Mouse (Mus musculus): Measurements from ENCODE around the gene Gpr152. TPM values are rescaled to one million over a fixed set of nuclear protein-coding genes. Genes with fewer than 3 reads are reported as not detected.

Gene Gpr152
- polyA plus RNA-seq, 1 experiment from 2014 or later: not detected

GRCm38 (mm10) chr19:4159049-4159448, 19.5 kb downstream of the Gpr152 start:
- no peak for ATAC-seq (ENCODE audit: low FRiP score)
- 99% methylated on average over 8 of the region's 8 CpGs for WGBS
- peaks cover 60% of the 10 kb centered on the region for H3K36me3 ChIP-seq (replicated peaks; ENCODE audit: control insufficient read depth, insufficient read depth)

GRCm38 (mm10) chr19:4162646-4163542, 23.3 kb downstream of the Gpr152 start, which contains the start of gene Rps6kb2:
TSS of gene Rps6kb2 (minus strand) at chr19:4163354.
- H3K27ac ChIP-seq: peak within 1 kb of the TSS; percentile 88
- peaks cover 34% of the 10 kb centered on the region for H3K36me3 ChIP-seq (replicated peaks; ENCODE audit: control insufficient read depth, insufficient read depth)
- peak within 1 kb of the TSS; percentile 74 for H3K9ac ChIP-seq
- no peaks in the 10 kb centered on the region for H3K27me3 ChIP-seq (ENCODE audit: control insufficient read depth, insufficient read depth, low read length)
- no peaks in the 10 kb centered on the region for H3K9me3 ChIP-seq (ENCODE audit: control insufficient read depth, low read length)
- peaks cover 9% of the 10 kb centered on the region; the same call in 1 of the 2 replicates for H3K4me1 ChIP-seq (replicated peaks; ENCODE audit: control insufficient read depth, insufficient read depth, low read length)
- peak within 1 kb of the TSS; percentile 91 for H3K4me2 ChIP-seq (replicated peaks)
- WGBS: 6% methylated on average over 42 of the region's 42 CpGs
- ATAC-seq (ENCODE audit: low FRiP score) (peak; percentile 87), DNase-seq (ENCODE audit: low spot score) (peak; percentile 99)
- H3K4me3 ChIP-seq (replicated peaks; ENCODE audit: low read length): peak within 1 kb of the TSS; percentile 57

More at GRCm38 (mm10) chr19:4159049-4159448, 19.5 kb downstream of the Gpr152 start:
- no peak overlapping the region for H3K4me3 ChIP-seq (replicated peaks; ENCODE audit: low read length)
- no peaks in the 10 kb centered on the region for H3K9me3 ChIP-seq (ENCODE audit: control insufficient read depth, low read length)
- no peaks in the 10 kb centered on the region for H3K27me3 ChIP-seq (ENCODE audit: control insufficient read depth, insufficient read depth, low read length)
- no peak overlapping the region for H3K27ac ChIP-seq
- DNase-seq (ENCODE audit: low spot score): no peak
- peaks cover 9% of the 10 kb centered on the region; the same call in 1 of the 2 replicates for H3K4me1 ChIP-seq (replicated peaks; ENCODE audit: control insufficient read depth, insufficient read depth, low read length)
- no peak overlapping the region for H3K4me2 ChIP-seq (replicated peaks)
- H3K9ac ChIP-seq: 0 out of 2 replicates have a peak overlapping the region, but pooled peaks have one; percentile 3

GRCm38 (mm10) chr19:4163543-4163887, 23.9 kb downstream of the Gpr152 start:
- ATAC-seq (ENCODE audit: low FRiP score) (no peak), DNase-seq (ENCODE audit: low spot score) (no peak)
- H3K4me2 ChIP-seq (replicated peaks): peak overlapping the region; percentile 91
- no peaks in the 10 kb centered on the region for H3K9me3 ChIP-seq (ENCODE audit: control insufficient read depth, low read length)
- 30% methylated on average over 4 of the region's 4 CpGs for WGBS
- peak overlapping the region; percentile 74 for H3K9ac ChIP-seq
- H3K36me3 ChIP-seq (replicated peaks; ENCODE audit: control insufficient read depth, insufficient read depth): peaks cover 28% of the 10 kb centered on the region
- H3K4me1 ChIP-seq (replicated peaks; ENCODE audit: control insufficient read depth, insufficient read depth, low read length): peaks cover 9% of the 10 kb centered on the region; the same call in 1 of the 2 replicates
- H3K27ac ChIP-seq: peak overlapping the region; percentile 88
- peak overlapping the region; percentile 57 for H3K4me3 ChIP-seq (replicated peaks; ENCODE audit: low read length)
- H3K27me3 ChIP-seq (ENCODE audit: control insufficient read depth, insufficient read depth, low read length): no peaks in the 10 kb centered on the region

GRCm38 (mm10) chr19:4164100-4164499, 24.5 kb downstream of the Gpr152 start:
- ATAC-seq (ENCODE audit: low FRiP score) (no peak), DNase-seq (ENCODE audit: low spot score) (no peak)
- Histone ChIP-seq H3K36me3 (replicated peaks; ENCODE audit: control insufficient read depth, insufficient read depth) (peaks cover 22% of the 10 kb centered on the region), H3K9ac (peak overlapping the region; percentile 74; the same call in 1 of the 2 replicates), H3K4me2 (replicated peaks) (peak overlapping the region; percentile 91; the same call in 1 of the 2 replicates), H3K4me1 (replicated peaks; ENCODE audit: control insufficient read depth, insufficient read depth, low read length) (peaks cover 9% of the 10 kb centered on the region; the same call in 1 of the 2 replicates), H3K27me3 (ENCODE audit: control insufficient read depth, insufficient read depth, low read length) (no peaks in the 10 kb centered on the region), H3K4me3 (replicated peaks; ENCODE audit: low read length) (no peak overlapping the region), H3K9me3 (ENCODE audit: control insufficient read depth, low read length) (no peaks in the 10 kb centered on the region), H3K27ac (no peak overlapping the region)
- 89% methylated on average over 3 of the region's 3 CpGs for WGBS

GRCm38 (mm10) chr19:4164721-4165120, 25.1 kb downstream of the Gpr152 start:
- ATAC-seq (ENCODE audit: low FRiP score) (no peak), DNase-seq (ENCODE audit: low spot score) (no peak)
- no peak overlapping the region for H3K9ac ChIP-seq
- WGBS: 81% methylated on average over 2 of the region's 2 CpGs
- H3K4me3 ChIP-seq (replicated peaks; ENCODE audit: low read length): no peak overlapping the region
- H3K9me3 ChIP-seq (ENCODE audit: control insufficient read depth, low read length): no peaks in the 10 kb centered on the region
- H3K36me3 ChIP-seq (replicated peaks; ENCODE audit: control insufficient read depth, insufficient read depth): peaks cover 16% of the 10 kb centered on the region
- no peak overlapping the region for H3K4me2 ChIP-seq (replicated peaks)
- H3K4me1 ChIP-seq (replicated peaks; ENCODE audit: control insufficient read depth, insufficient read depth, low read length): peaks cover 9% of the 10 kb centered on the region; the same call in 1 of the 2 replicates
- H3K27me3 ChIP-seq (ENCODE audit: control insufficient read depth, insufficient read depth, low read length): no peaks in the 10 kb centered on the region
- no peak overlapping the region for H3K27ac ChIP-seq

GRCm38 (mm10) chr19:4166678-4167476, 27.3 kb downstream of the Gpr152 start:
- WGBS: 69% methylated on average over 9 of the region's 9 CpGs
- Histone ChIP-seq H3K4me2 (replicated peaks) (no peak overlapping the region), H3K4me1 (replicated peaks; ENCODE audit: control insufficient read depth, insufficient read depth, low read length) (peaks cover 15% of the 10 kb centered on the region), H3K27ac (no peak overlapping the region), H3K36me3 (replicated peaks; ENCODE audit: control insufficient read depth, insufficient read depth) (0 out of 2 replicates have a peak, but pooled peaks cover under 1% of the 10 kb centered on the region), H3K4me3 (replicated peaks; ENCODE audit: low read length) (no peak overlapping the region), H3K9me3 (ENCODE audit: control insufficient read depth, low read length) (no peaks in the 10 kb centered on the region), H3K27me3 (ENCODE audit: control insufficient read depth, insufficient read depth, low read length) (no peaks in the 10 kb centered on the region), H3K9ac (no peak overlapping the region)
- ATAC-seq (ENCODE audit: low FRiP score) (no peak), DNase-seq (ENCODE audit: low spot score) (no peak)

GRCm38 (mm10) chr19:4169378-4169784, 29.8 kb downstream of the Gpr152 start:
- H3K9me3 ChIP-seq (ENCODE audit: control insufficient read depth, low read length): no peaks in the 10 kb centered on the region
- ATAC-seq (ENCODE audit: low FRiP score) (peak; percentile 94), DNase-seq (ENCODE audit: low spot score) (peak; percentile 98)
- no peaks in the 10 kb centered on the region for H3K36me3 ChIP-seq (replicated peaks; ENCODE audit: control insufficient read depth, insufficient read depth)
- H3K4me2 ChIP-seq (replicated peaks): peak overlapping the region; percentile 73
- 1% methylated on average over 43 of the region's 43 CpGs for WGBS
- no peaks in the 10 kb centered on the region for H3K27me3 ChIP-seq (ENCODE audit: control insufficient read depth, insufficient read depth, low read length)
- peaks cover 6% of the 10 kb centered on the region; the same call in 1 of the 2 replicates for H3K4me1 ChIP-seq (replicated peaks; ENCODE audit: control insufficient read depth, insufficient read depth, low read length)
- H3K9ac ChIP-seq: peak overlapping the region; percentile 77
- peak overlapping the region; percentile 91 for H3K27ac ChIP-seq
- peak overlapping the region; percentile 37 for H3K4me3 ChIP-seq (replicated peaks; ENCODE audit: low read length)

GRCm38 (mm10) chr19:4169810-4170209, 30.2 kb downstream of the Gpr152 start:
- Histone ChIP-seq H3K27ac (peak overlapping the region; percentile 91), H3K4me2 (replicated peaks) (peak overlapping the region; percentile 73), H3K9me3 (ENCODE audit: control insufficient read depth, low read length) (no peaks in the 10 kb centered on the region), H3K36me3 (replicated peaks; ENCODE audit: control insufficient read depth, insufficient read depth) (no peaks in the 10 kb centered on the region), H3K27me3 (ENCODE audit: control insufficient read depth, insufficient read depth, low read length) (no peaks in the 10 kb centered on the region), H3K9ac (peak overlapping the region; percentile 77), H3K4me3 (replicated peaks; ENCODE audit: low read length) (peak overlapping the region; percentile 37), H3K4me1 (replicated peaks; ENCODE audit: control insufficient read depth, insufficient read depth, low read length) (peaks cover 6% of the 10 kb centered on the region; the same call in 1 of the 2 replicates)
- ATAC-seq (ENCODE audit: low FRiP score) (peak; percentile 64), DNase-seq (ENCODE audit: low spot score) (no peak)
- WGBS: 7% methylated on average over 26 of the region's 27 CpGs

Measured in hindbrain, embryonic 14.5 days (tissue).